Mouse (Mus musculus) liver, embryonic 15.5 days (tissue): ENCODE measurements around the gene Ovol3. TPM values are rescaled to one million over a fixed set of nuclear protein-coding genes. Genes with fewer than 3 reads are reported as not detected.
"Not testable (repeated sequence)": the region's sequence is repeated elsewhere in the genome, so short reads cannot be mapped to it uniquely, and the experiment has no call there.

Source experiments
- ATAC-seq: fragments of 200-750 bp; cut with Nextera tagmentation; 2 replicates; pipeline ENCODE4 v1.8.0; 2017; ENCODE audit warnings: moderate number of reproducible peaks, mild to moderate bottlenecking, moderate library complexity; ENCODE audit not compliant: insufficient read depth
- H3K27ac ChIP-seq: fragments of 300-500 bp; sonication (generic); replicated peaks from 2 replicates; pipeline ENCODE4 v1.5.1; 2015; ENCODE audit warnings: mild to moderate bottlenecking, inconsistent platforms
- H3K27me3 ChIP-seq: fragments of 300-500 bp; sonication (generic); 2 replicates; pipeline ENCODE4 v1.6.1; 2015; ENCODE audit warnings: mild to moderate bottlenecking, inconsistent platforms
- H3K36me3 ChIP-seq: fragments of 300-500 bp; sonication (generic); replicated peaks from 2 replicates; pipeline ENCODE4 v1.6.1; 2015; ENCODE audit warnings: moderate library complexity, mild to moderate bottlenecking, inconsistent platforms
- H3K4me1 ChIP-seq: fragments of 300-500 bp; sonication (generic); replicated peaks from 2 replicates; pipeline ENCODE4 v1.6.1; 2015; ENCODE audit warnings: inconsistent platforms
- H3K4me2 ChIP-seq: fragments of 300-500 bp; sonication (generic); 2 replicates; pipeline ENCODE4 v1.6.1; 2015; ENCODE audit warnings: moderate library complexity, mild to moderate bottlenecking, inconsistent platforms
- H3K4me3 ChIP-seq: fragments of 300-500 bp; sonication (generic); replicated peaks from 2 replicates; pipeline ENCODE4 v1.5.1; 2015; ENCODE audit warnings: mild to moderate bottlenecking, inconsistent platforms
- H3K9ac ChIP-seq: fragments of 300-500 bp; sonication (generic); 2 replicates; pipeline ENCODE4 v1.6.1; 2015; ENCODE audit warnings: moderate library complexity, mild to moderate bottlenecking, inconsistent platforms
- H3K9me3 ChIP-seq: fragments of 300-500 bp; sonication (generic); replicated peaks from 2 replicates; pipeline ENCODE4 v1.6.1; 2016; ENCODE audit warnings: inconsistent platforms
- WGBS: fragments of 180-500 bp; shearing (Covaris S2); methylation state at CpG from one replicate; pipeline ENCODE4 v1.1.7; 2015; ENCODE audit warnings: mixed read lengths; ENCODE audit not compliant: insufficient replicate concordance; 5-methylcytosine and 5-hydroxymethylcytosine counted together
- polyA plus RNA-seq: library from polyadenylated mRNA; unstranded; fragments of >200 nt; fragmentation: Nextera tagmentation; extraction: Ambion mirVana; gene quantifications from 2 replicates; pipeline ENCODE4 v1.2.1, GENCODE M21; 2015

Gene Ovol3
- polyA plus RNA-seq, 1 experiment from 2014 or later = not detected

- H3K27me3 ChIP-seq = no peaks in the 10 kb centered on the region
- H3K4me2 ChIP-seq = peak overlapping the region; percentile 25; the same call in 1 of the 2 replicates
- H3K27ac ChIP-seq = no peak overlapping the region
- no peak overlapping the region for H3K9ac ChIP-seq
- H3K9me3 ChIP-seq = no peaks in the 10 kb centered on the region
- no peak for ATAC-seq
- no peak overlapping the region for H3K4me3 ChIP-seq
- 25% methylated on average over 8 of the region's 8 CpGs for WGBS
- peaks cover 11% of the 10 kb centered on the region for H3K4me1 ChIP-seq
- H3K36me3 ChIP-seq = no peaks in the 10 kb centered on the region
These were observed 31.1 kb downstream of the Ovol3 start for GRCm38 (mm10) chr7:30204380-30204779.

DNA sequence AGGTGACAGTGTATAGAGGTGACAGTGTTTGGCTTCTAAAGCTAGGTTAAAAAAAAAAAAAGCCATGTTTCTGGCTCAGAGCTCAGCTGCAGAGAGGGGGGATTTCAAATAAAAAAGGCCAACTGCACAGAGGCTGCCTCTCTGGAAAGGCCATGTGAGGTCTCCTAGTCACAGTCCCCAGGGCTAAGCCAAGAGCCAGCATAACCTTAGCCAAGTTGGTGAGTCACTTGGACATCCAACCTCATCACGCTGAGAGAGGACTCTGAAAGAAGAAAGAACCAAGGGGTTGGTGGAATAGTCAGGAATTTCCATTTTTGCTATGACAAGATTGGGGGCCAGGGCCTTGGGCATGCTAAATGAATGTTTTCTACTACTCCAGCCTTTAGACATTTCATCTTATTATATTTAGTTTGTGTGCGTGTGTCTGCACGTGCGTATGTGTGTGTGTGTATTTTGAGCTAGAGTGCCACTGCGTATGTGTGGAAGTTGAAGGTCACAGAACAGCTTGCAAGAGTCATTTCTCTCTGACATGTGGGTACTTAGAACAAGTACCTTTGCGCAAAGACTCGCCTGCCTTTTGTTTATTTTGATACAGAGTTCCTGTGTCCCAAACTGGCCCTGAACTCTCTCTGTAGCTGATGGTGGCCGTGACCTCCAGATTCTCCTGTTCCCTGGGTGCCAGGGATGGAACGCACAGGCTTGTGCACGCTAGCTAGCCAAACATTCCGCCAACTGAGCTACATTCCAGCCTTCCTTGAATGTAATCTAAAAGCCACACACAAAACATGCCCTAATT lies 32.4 kb downstream of the Ovol3 start:
- H3K4me3 ChIP-seq = no peak overlapping the region
- no peaks in the 10 kb centered on the region for H3K36me3 ChIP-seq
- H3K27me3 ChIP-seq = no peaks in the 10 kb centered on the region
- no peaks in the 10 kb centered on the region for H3K9me3 ChIP-seq
- no peak for ATAC-seq
- 77% methylated on average over 11 of the region's 11 CpGs for WGBS
- no peak overlapping the region for H3K9ac ChIP-seq
- H3K27ac ChIP-seq = no peak overlapping the region
- no peak overlapping the region for H3K4me2 ChIP-seq
- H3K4me1 ChIP-seq = peaks cover 19% of the 10 kb centered on the region

DNA sequence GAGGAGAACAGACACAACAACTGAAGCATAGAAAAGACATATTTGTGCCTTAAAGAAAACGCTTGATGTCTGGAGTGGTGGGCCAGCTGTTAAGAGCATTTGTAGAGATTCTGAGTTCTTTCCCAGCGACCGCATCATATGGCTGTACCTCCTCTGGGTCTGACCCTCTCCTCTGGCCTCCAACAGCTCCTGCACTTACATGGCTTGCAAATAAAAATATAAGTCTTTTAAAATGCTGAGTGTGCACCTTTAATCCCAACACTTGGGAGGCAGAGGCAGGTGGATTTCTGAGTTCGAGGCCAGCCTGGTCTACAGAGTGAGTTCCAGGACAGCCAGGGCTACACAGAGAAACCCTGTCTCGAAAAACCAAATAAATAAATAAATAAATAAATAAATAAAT lies 34.9 kb downstream of the Ovol3 start:
- ATAC-seq = not testable (repeated sequence)

GRCm38 (mm10) chr7:30200200-30200599 lies 35.3 kb downstream of the Ovol3 start:
- no peak for ATAC-seq
- Histone ChIP-seq H3K9me3 (no peaks in the 10 kb centered on the region), H3K4me1 (peaks cover 35% of the 10 kb centered on the region), H3K4me2 (no peak overlapping the region), H3K36me3 (no peaks in the 10 kb centered on the region), H3K27me3 (no peaks in the 10 kb centered on the region), H3K27ac (no peak overlapping the region), H3K9ac (no peak overlapping the region), H3K4me3 (no peak overlapping the region)
- WGBS = 75% methylated on average over 5 of the region's 5 CpGs

More for the DNA sequence above, 34.9 kb downstream of the Ovol3 start:
- 69% methylated on average over 5 of the region's 5 CpGs for WGBS
- H3K9me3 ChIP-seq, H3K9ac ChIP-seq, H3K4me3 ChIP-seq, H3K4me2 ChIP-seq, H3K27ac ChIP-seq, H3K36me3 ChIP-seq, H3K27me3 ChIP-seq: not testable (repeated sequence)
- peaks cover 30% of the 10 kb centered on the region for H3K4me1 ChIP-seq

DNA sequence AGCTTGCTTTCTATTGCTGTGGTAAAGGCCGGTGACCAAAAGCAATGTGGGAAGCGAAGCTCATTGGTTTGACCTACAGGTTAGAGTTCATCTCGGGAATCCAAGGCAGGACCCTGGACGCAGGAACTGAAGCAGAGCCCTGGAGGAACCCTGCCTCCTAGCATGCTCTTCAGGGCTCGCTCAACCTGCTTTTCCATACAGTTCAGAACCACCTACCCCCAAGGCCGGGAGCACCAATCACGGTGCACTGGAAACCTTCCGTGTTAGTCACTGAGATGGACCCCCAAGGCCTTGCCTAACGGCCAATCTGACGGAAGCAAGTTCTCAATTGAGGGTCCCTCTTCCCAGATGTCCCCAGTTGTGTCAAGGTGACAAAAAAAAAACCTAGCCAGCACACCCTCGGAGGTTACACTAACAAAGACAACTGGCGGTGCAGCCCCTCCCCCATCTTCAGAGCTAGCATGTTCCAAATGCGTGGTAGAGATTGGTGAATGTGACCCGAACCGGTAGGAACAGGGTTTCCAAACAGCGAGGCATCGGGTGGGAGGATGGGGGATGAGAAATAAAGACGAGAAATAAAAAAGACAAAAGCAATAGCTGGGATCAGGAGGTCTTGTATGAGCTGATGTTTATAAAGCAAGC lies 35.9 kb downstream of the Ovol3 start:
- no peaks in the 10 kb centered on the region for H3K9me3 ChIP-seq

GRCm38 (mm10) chr7:30198481-30198971 lies 37.0 kb downstream of the Ovol3 start, which contains the start of gene Capns1:
Capns1 (minus strand) TSS chr7:30198811.
- H3K27me3 ChIP-seq = no peaks in the 10 kb centered on the region
- WGBS = 5% methylated on average over 8 of the region's 8 CpGs
- peak within 1 kb of the TSS; percentile 31; the same call in 1 of the 2 replicates for H3K4me2 ChIP-seq
- no peak for ATAC-seq
- peaks cover 40% of the 10 kb centered on the region for H3K4me1 ChIP-seq
- no peaks in the 10 kb centered on the region for H3K36me3 ChIP-seq
- H3K9ac ChIP-seq = no peak within 1 kb of the TSS
- H3K27ac ChIP-seq = no peak within 1 kb of the TSS
- H3K4me3 ChIP-seq = no peak within 1 kb of the TSS
- no peaks in the 10 kb centered on the region for H3K9me3 ChIP-seq

More for the DNA sequence above, 35.9 kb downstream of the Ovol3 start:
- WGBS = 64% methylated on average over 18 of the region's 18 CpGs
- no peak overlapping the region for H3K4me3 ChIP-seq
- H3K9ac ChIP-seq = no peak overlapping the region
- ATAC-seq = no peak
- H3K36me3 ChIP-seq = no peaks in the 10 kb centered on the region
- H3K4me1 ChIP-seq = peaks cover 34% of the 10 kb centered on the region
- no peak overlapping the region for H3K27ac ChIP-seq
- H3K4me2 ChIP-seq = no peak overlapping the region
- H3K27me3 ChIP-seq = no peaks in the 10 kb centered on the region

GRCm38 (mm10) chr7:30197592-30198129 lies 37.9 kb downstream of the Ovol3 start:
- Histone ChIP-seq H3K9ac (no peak overlapping the region), H3K27me3 (no peaks in the 10 kb centered on the region), H3K4me2 (no peak overlapping the region), H3K4me3 (no peak overlapping the region), H3K4me1 (peaks cover 45% of the 10 kb centered on the region), H3K9me3 (no peaks in the 10 kb centered on the region), H3K36me3 (peaks cover 1% of the 10 kb centered on the region; the same call in 1 of the 2 replicates), H3K27ac (no peak overlapping the region)
- no peak for ATAC-seq
- WGBS = 49% methylated on average over 5 of the region's 5 CpGs

DNA sequence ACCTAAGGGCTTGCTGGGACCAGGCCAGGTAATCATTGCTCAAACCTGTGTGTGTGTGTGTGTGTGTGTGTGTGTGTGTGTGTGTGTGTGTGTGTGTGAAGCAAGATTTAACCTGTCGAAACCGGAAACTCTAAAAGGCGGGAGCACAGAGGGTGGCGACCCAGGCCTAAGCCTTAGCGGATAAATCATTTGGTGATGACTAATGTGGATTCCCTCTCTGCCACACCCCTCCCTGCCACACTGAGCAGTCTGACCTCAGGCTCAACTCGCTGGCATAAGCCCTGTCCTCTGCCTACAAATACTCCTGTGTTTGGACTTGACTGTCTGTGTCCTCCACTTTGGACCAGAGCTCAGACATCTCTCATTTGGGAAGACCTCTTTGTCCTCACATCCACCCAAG lies 39.4 kb downstream of the Ovol3 start:
- Histone ChIP-seq H3K4me2 (no peak overlapping the region), H3K36me3 (peaks cover 16% of the 10 kb centered on the region), H3K9me3 (no peaks in the 10 kb centered on the region), H3K27ac (0 out of 2 replicates have a peak overlapping the region, but pooled peaks have one; percentile 8), H3K4me3 (no peak overlapping the region), H3K4me1 (peaks cover 46% of the 10 kb centered on the region), H3K9ac (no peak overlapping the region), H3K27me3 (no peaks in the 10 kb centered on the region)
- no peak for ATAC-seq
- 70% methylated on average over 6 of the region's 6 CpGs for WGBS

GRCm38 (mm10) chr7:30195461-30195860 lies 40.1 kb downstream of the Ovol3 start:
- H3K4me2 ChIP-seq = peak overlapping the region; percentile 88
- no peaks in the 10 kb centered on the region for H3K9me3 ChIP-seq
- H3K27me3 ChIP-seq = no peaks in the 10 kb centered on the region
- peak overlapping the region; percentile 85; the same call in 1 of the 2 replicates for H3K9ac ChIP-seq
- H3K36me3 ChIP-seq = peaks cover 23% of the 10 kb centered on the region
- WGBS = 67% methylated on average over 6 of the region's 6 CpGs
- peaks cover 46% of the 10 kb centered on the region for H3K4me1 ChIP-seq
- H3K4me3 ChIP-seq = peak overlapping the region; percentile 79
- peak overlapping the region; percentile 87; the same call in 1 of the 2 replicates for H3K27ac ChIP-seq
- ATAC-seq = no peak

DNA sequence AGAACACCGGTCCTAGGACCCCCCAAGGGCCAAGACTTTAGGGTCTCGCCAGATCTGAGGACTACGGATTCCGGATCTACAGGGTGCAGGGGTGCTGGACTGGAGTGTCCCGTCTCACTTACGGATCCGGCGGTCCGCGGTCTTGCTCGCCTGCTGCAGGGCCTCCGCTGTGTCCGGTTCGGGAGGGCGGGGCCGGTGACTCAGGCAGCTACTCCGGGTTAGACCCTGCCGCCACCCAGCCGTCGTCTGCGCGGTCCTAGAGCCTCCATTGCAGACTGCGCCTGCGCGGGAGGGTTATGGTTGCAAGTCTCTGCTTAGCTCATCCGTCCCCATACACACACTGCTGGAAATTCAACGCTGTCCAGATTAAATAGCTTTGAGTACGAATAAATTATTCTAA lies 40.6 kb downstream of the Ovol3 start:
- H3K9ac ChIP-seq = peak overlapping the region; percentile 85
- ATAC-seq = peak; percentile 87
- H3K36me3 ChIP-seq = peaks cover 29% of the 10 kb centered on the region
- H3K27ac ChIP-seq = peak overlapping the region; percentile 87
- peak overlapping the region; percentile 88 for H3K4me2 ChIP-seq
- H3K4me1 ChIP-seq = peaks cover 46% of the 10 kb centered on the region
- H3K4me3 ChIP-seq = peak overlapping the region; percentile 79
- WGBS = under 1% methylated on average over 28 of the region's 28 CpGs
- H3K9me3 ChIP-seq = no peaks in the 10 kb centered on the region
- no peaks in the 10 kb centered on the region for H3K27me3 ChIP-seq
